Mouse (Mus musculus) stomach, postnatal 0 days (tissue): ENCODE data around the gene Kpna2.

Experiments
- CTCF ChIP-seq: IDR thresholded peaks from 2 replicates; pipeline ENCODE4 v1.5.1; 2016; ENCODE audit warnings: antibody characterized with exemption, low read depth, mild to moderate bottlenecking, moderate library complexity
- EP300 ChIP-seq: optimal IDR thresholded peaks from 2 replicates; pipeline ENCODE3; 2016; ENCODE audit warnings: antibody characterized with exemption

GRCm38 (mm10) chr11:106980455-106980854 lies 18.9 kb downstream of the Kpna2 start:
- TF ChIP-seq CTCF (peak; percentile 94), EP300 (no peak)
